Mouse (Mus musculus) c-Kit-positive CD71-negative TER-119-negative erythroid progenitor cells, embryonic 14.5 days (primary cell): ENCODE measurements at regions not wholly inside any gene's neighbourhood (a gene's known extent, or its start where the extent isn't known, plus 50 kb on each side); places are given as distances from the start of the nearest gene placed in this dataset.
"Not testable (repeated sequence)": the region's sequence is repeated elsewhere in the genome, so short reads cannot be mapped to it uniquely, and the experiment has no call there.

Source experiments
- DNase-seq: peaks from one replicate; pipeline ENCODE4 v3.0.0-alpha.2; 2013; ENCODE audit warnings: low read depth

DNA sequence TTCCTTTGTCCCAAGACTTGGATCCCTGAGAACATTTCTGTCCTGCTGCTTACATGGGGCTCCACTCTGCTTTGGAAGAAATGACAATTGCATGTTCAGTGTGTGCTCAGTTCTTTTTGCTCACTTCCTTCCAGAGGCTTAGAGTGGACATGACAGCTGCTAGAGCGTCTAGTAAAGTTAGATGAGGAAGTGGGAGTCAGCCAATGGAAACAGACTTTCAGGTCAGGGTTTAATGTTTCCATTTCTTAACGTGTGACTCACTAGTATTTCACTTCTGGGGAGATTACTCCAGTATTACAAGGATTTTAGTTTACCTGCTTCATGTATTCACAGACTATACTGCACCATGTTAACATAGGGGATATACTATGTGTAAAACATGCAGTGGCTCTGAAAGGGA is 759.3 kb upstream of the Gm38303 start:
- no peak for DNase-seq

DNA sequence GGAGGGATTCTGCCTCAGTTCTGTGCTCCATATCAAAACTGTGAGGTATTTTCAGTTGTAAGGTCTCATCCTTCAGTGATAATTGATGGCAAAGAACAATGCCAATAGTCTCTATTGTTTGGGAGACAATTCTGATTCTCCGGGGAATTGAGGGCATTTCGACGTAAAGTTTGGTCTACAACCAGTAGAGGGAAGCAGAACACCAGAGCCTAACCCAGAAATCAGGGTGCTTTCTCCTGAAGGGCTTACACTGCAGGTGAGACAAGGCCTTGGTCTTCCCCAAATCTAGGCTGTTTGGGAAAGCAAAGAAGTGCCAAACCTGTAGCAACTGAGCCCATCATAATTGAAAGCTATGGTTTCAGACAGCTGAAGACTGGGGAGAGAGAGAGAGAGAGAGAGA is 758.7 kb upstream of the Gm38303 start:
- no peak for DNase-seq

DNA sequence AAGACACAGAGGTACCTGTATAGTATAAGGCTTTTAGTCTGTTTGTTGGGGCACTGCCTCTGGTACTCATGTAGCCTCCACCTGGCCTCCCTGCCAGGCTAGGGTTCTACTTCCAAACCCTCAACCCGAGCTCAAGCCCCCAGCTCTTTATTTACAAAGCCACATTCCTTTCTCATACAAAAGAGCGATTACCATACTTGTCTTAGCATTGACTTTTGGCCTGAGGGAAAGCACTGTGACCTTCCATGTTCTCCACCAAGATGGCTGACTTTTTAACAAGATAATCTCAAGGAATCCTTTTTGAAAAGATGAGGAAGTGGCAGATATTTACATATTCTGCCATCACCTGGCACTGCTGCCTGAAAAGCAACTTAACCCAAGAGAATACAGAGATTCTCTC is 747.8 kb upstream of the Gm38303 start:
- no peak for DNase-seq

DNA sequence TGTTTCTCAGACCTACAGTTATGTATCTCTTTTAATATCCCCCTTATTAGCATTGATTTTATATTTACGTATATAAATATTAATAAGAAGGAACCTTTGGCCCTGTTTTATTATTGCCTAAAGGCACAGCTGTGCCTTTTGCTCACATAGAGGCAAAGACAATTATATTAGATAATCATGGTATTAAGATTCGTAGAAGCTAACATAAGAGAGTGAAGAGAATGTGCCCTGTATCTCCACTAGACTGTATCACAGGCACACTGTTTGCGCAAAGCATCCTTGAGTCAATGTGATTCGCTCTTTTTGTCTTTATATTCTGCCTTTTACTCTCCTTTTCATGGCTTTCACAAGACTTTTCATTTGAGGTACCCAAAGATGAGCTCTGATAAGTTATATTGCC is 738.5 kb upstream of the Gm38303 start:
- no peak for DNase-seq

DNA sequence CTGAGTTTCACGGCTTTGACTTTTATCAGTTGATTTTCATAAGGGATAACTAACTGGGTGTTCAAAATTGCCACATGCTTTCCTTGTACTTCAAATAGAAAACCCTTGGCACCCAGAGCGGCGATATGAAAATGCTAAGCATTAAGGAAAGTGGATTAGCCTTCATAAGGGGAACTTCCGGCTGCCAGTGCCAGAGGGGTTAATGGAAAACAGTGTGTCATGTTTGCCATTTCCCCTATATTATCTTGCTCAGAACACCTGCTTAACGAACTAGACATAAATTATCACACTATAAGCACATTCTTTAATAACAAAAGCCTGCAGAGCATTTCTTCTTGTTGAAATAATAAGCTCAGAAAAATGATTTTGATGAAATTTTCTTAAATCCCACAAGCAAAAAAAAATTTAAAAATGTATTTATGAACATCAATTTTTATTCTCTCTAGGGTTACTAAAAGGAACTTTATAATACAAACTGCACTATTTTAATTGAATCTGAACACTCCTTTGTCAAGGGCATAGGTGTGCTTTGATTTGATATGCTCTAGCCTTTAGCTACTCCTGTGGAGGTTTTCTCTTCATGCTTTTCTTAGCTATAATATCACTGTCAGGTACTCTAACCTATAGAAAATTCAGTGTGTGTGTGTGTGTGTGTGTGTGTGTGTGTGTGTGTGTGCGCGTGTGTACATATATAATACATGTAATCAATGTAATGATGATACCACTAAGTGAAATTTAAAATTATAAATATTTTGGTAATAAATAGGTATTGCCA is 699.7 kb upstream of the Gm38303 start:
- peak; percentile 1 for DNase-seq

DNA sequence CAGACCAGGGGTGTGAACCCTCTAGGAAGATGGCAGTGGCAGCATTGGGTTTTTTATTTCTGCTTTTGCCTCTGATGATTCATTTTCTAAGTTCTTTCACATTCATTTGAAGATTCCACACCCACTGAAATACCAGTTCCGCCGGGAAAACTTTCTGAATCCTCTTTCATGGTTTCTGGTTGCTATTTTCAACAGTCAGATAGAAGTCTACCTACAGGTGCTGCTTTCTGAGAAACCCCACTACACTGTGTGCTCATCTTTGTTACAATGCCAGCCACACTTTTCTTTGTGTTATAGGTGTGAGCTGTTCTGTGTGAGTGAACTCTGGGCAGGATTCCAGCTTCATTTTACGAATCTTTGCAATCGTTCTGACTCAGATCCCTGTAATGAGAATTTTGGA is 694.5 kb upstream of the Gm38303 start:
- DNase-seq, result no peak

DNA sequence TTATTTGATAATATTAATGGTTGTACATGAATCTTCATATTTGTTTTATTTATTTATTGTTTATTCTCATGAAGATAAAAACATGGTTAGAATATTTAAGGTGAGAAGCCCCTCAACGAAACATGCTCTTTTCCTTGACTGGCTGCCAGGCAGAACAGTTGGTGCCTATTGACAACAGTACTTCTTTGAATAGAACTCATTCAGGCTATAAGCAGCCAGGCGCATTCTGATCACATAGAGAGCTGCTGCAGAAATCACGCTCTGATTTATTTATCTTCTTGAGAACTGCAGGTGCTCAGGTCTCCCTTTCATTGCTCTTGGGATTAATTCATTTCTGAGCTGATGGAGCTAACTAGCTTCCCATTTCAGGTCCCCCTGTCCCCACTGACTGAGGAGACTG is 688.9 kb upstream of the Gm38303 start:
- no peak for DNase-seq

DNA sequence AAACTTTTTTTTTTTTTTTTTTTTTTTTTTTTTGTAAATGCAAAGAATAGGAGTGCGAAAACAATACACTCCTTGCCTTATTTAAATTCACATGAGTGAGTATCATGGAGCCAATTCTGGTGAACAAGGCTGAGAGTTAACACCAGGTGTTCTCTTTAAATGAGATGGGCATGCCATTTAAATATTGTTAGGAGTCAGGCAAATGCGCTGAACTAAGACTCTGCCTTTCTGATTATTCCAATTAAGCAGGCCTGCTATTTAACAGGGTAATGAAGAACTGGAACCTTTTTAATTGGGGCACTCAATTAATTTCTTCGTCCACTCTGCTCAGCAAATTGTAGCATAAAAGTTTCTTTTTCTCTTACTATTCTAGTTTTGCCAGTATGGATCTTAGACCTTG is 684.6 kb upstream of the Gm38303 start:
- DNase-seq, result no peak

DNA sequence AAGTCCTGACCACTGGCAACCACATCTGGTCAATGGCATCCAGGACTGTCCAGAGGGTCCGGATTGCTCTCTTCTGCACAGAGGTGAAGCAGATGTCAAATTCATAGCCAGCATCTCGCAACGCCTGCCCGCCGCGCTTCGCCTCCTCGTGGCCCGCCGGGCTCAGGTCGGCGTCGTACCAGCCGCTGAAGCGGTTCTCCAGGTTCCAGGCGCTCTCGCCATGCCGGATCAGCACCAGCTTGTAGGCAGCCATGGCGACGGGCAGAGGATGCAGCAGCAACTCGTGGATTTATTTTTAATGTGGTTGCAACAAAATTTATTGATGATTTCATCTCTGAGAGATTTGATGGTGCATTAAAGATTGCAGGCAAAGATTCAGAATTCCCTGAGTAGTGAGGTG is 679.4 kb upstream of the Gm38303 start:
- DNase-seq, result not testable (repeated sequence)

DNA sequence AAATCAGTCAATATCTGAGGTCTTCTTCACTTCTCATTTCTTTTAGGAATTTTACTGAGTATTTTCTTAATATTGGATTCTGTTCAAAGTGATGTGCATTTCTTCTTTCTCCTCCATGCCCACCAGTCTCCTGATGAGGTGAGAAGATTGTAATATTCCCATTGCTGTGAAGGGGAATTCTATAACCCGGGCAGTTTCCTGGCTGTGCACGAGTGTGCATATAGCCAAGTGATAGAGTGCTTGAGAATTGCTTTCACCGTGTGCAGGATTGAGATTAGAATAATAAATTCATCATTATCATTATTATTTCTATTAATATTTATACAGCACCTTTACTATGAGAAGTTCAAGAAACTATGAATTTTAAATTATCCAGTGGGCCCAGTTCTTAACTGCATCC is 671.9 kb upstream of the Gm38303 start:
- DNase-seq, result no peak

DNA sequence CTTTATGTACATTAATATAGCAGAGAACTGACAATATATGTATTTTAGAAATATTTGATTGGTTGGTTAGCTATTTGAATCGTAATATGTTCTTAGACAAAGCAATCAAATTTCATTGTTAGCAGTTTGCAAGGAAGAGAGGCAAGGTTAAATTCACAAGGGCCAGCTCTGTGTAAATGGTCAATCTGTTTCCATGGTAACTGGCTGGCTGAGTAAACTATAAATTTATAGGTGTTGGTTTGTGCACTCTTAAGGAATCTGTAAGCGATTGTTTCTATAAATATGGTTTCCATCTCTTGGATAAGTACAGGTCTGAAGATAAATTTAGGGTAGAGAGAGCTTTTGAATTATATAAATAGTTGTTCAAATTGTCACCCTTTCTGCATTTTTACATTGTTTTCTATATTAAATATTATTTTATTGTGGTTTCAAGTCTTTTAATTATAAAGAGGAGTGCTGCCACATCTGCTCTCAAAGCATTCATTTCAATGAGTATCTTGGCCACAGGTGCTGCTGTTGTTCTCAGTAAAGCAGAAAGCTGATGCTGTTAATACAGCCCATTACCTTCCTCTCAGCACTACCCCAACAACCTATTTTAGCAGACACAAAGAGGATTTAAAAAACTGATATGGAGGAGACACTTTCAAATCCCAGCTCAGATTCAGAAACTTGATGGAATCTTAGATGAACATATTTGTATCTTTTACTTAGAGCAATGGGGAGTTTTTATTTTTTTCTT is 671.2 kb upstream of the Gm38303 start:
- DNase-seq, result no peak

DNA sequence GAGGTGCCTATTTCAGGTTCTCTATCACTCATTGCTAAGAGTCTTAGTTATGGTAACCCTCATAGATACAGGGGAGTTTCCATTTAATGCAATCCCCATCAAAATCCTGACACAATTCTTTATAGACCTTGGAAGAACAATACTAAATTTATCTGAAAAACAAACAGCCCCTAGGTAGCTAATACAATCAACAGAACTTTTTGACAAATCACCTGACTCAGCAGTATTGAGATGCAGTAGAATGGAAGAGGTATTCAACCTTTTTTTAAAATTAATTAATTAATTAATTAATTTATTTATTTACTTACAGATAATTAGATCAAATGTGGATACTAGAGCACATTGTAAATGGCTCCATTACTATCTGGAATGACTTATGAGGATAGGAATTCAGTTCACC is 643.5 kb upstream of the Gm38303 start:
- DNase-seq, result no peak

DNA sequence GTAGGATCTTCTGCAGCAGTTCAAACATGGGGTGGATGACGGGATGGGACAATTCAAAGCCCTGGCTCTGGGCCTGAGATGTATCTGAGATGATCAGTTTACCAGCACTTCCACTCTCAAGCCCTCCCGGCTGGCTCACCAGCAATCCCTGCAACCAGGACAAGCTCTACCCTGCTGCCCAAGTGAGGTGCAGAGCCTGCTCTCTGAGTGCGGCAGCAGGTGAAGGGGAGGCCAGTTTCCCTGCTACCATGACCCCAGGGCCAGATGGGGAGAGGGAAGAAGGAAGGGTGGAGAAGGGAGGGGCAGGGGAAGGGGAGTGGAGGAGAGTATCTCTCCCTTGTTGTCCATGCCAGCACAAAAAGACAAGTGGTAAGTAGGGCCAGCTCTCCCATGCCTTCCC is 638.9 kb upstream of the Gm38303 start:
- no peak for DNase-seq

DNA sequence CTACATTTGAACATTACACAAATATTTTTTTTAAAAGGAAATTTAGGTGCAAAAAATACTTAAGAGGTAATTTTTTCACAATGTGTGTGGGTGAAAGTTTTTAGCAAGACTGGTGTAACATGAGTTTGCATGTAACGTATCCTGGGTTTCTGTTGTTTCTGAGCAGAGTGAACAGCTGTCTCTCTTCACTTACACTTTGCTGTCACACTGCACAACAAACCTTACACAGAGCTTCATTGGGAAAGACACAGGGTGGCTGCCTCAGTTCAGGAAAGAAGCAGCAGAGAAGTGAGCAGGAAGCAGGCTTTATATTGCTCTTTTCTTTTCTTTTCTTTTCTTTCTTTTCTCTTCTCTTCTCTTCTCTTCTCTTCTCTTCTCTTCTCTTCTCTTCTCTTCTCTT is 617.1 kb upstream of the Gm38303 start:
- no peak for DNase-seq

DNA sequence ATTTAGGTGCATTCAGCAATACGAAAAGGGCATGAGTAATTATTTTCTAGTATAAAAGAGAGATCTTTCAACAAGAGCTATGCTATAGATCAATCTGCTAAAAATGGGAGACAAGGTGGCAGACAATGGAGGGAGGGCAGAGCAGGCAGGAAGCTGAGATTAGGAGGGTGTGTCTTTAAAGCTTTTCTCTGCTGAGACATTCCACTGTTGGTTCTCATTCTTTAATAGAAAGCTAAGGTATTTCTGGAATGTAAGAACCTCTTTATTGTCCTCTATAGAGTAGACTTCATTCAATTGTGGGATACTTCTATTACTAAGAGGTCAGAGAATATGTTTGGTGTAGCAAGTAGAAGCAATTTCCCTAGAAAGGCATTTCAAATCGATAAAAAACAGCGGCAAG is 581.6 kb upstream of the Gm38303 start:
- DNase-seq, result no peak

DNA sequence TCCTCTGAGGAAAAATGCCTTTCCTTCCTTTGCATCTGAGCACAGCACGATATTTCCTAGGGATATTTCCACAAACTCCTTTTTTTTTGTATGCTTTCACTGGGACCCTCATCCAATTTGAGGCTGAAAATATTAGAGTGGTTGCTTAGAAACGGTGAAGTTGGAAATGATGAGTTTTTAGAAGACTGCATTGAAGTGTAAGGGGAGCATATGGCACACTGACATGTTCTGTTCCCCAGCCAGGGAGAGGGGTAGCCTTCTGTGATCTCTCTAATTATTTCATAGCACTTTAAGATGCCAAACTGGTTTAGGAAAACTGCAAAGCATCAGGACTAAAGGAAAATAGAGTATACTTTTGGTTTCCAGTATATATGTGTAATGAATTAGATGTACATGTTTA is 556.5 kb upstream of the Gm38303 start:
- no peak for DNase-seq
